Mouse (Mus musculus) small intestine, adult 2 months (tissue): ENCODE data around the gene Agxt.

Experiments
- CTCF ChIP-seq: fragments of 200-500 bp; IDR thresholded peaks from 2 replicates; pipeline ENCODE4 v1.5.1; 2012; ENCODE audit warnings: low read depth, mild to moderate bottlenecking, control low read depth, inconsistent platforms, low read length, moderate library complexity, mixed read lengths; ENCODE audit not compliant: insufficient replicate concordance, insufficient read length; ENCODE audit errors: extremely low read depth
- POLR2A ChIP-seq: fragments of 200-500 bp; IDR thresholded peaks from 2 replicates; pipeline ENCODE4 v1.6.1; 2012; ENCODE audit warnings: low read depth, mild to moderate bottlenecking, control low read depth, inconsistent platforms, low read length, moderate library complexity

GRCm38 (mm10) chr1:93175849-93176248, 40.8 kb downstream of the Agxt start:
- TF ChIP-seq POLR2A (no peak), CTCF (no peak)
